Mouse (Mus musculus) embryonic fibroblast, embryonic 13.5 days (primary cell): ENCODE data around the gene Ctrb1.

Experiments used
- CTCF ChIP-seq: IDR thresholded peaks from 2 replicates; pipeline ENCODE4 v1.5.1; 2011; ENCODE audit warnings: mild to moderate bottlenecking, control low read depth, low read length, moderate library complexity, borderline replicate concordance; ENCODE audit not compliant: insufficient read depth
- POLR2A ChIP-seq: IDR thresholded peaks from 2 replicates; pipeline ENCODE4 v1.6.1; 2011; ENCODE audit warnings: low read depth, mild to moderate bottlenecking, control low read depth, low read length, moderate library complexity

GRCm38 (mm10) chr8:111734244-111734960 lies 43.6 kb upstream of the Ctrb1 start:
- TF ChIP-seq POLR2A, result no peak
- TF ChIP-seq CTCF, result no peak; the same call in 1 of the 2 replicates
